Mouse (Mus musculus): Measurements from ENCODE around the gene Gm2832.
"Not testable (repeated sequence)": the region's sequence is repeated elsewhere in the genome, so short reads cannot be mapped to it uniquely, and the experiment has no call there.

GRCm38 (mm10) chr14:41263296-41263695 is 15.3 kb upstream of the Gm2832 start:
- not testable (repeated sequence) for TF ChIP-seq CTCF, POLR2A (IDR thresholded peaks at IDR 0.05; ENCODE audit: extremely low read depth, insufficient read depth, low read length)
